Mouse (Mus musculus): Measurements from ENCODE around the gene Pax9. TPM values are rescaled to one million over a fixed set of nuclear protein-coding genes. Genes with fewer than 3 reads are reported as not detected.

Gene Pax9
- polyA plus RNA-seq, 1 experiment from 2014 or later = 0.06 TPM

Other genes starting within 250 kb of the Pax9 start
- gene Nkx2-1, start 154.9 kb upstream of the Pax9 start, polyA plus RNA-seq (2016; fragmentation: Nextera tagmentation; extraction: Ambion mirVana) = 0.11 and 1.3 TPM in 2 replicates
- 0.13 and 0.45 TPM in 2 replicates for gene Nkx2-9, start 78.5 kb upstream of the Pax9 start, polyA plus RNA-seq (2016; fragmentation: Nextera tagmentation; extraction: Ambion mirVana)

Measured in heart, embryonic 12.5 days (tissue).